Mouse (Mus musculus) ovary, postnatal 10 days (tissue): ENCODE results near the gene Tdgf1.

Source experiments
- DNase-seq: peaks from one replicate; pipeline ENCODE4 v3.0.0; 2022; ENCODE audit warnings: low spot score

Gene Tdgf1

GRCm38 (mm10) chr9:110914631-110915236 is 31.2 kb downstream of the Tdgf1 start:
- DNase-seq = no peak

GRCm38 (mm10) chr9:110909371-110909967 is 36.5 kb downstream of the Tdgf1 start:
- DNase-seq = no peak

GRCm38 (mm10) chr9:110908631-110909016 is 37.3 kb downstream of the Tdgf1 start:
- no peak for DNase-seq

DNA sequence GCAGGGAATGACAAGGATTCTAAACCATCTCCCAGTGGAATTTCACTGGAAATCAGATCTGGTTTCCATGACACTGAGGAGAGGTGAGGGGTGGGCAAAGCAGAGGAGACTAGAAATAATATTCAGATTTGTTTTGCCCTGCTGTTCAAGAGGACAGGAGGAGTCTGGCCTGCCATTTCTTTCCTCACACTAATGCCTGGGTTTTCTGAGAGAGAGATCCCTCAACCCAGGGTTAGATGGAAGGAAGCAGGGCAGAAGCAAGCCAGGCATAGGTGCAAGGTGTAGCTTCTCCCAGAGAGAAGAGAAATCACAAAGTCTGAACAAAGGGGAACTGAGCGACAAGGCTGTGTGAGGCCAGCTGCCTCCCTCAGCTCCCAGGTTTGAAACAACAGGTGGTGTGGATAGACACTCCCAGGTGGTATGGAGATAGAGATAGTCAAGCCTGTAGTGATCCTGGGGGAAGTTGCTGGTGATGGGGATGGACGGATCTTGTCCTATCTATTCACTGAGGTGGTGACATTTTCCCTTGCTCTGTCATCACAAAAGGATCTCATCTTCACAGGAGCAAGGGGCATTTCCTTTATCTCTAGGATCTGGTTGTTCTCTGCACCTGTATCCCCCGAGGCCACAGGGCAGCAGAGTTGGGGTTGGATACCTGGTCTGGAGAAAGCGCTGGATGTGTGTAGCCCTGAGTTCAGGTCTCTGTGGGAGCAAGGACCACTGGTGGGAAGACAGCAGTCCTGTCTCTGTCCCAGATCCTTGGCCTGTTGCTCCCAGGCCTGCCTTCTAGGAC is 37.9 kb downstream of the Tdgf1 start:
- no peak for DNase-seq

DNA sequence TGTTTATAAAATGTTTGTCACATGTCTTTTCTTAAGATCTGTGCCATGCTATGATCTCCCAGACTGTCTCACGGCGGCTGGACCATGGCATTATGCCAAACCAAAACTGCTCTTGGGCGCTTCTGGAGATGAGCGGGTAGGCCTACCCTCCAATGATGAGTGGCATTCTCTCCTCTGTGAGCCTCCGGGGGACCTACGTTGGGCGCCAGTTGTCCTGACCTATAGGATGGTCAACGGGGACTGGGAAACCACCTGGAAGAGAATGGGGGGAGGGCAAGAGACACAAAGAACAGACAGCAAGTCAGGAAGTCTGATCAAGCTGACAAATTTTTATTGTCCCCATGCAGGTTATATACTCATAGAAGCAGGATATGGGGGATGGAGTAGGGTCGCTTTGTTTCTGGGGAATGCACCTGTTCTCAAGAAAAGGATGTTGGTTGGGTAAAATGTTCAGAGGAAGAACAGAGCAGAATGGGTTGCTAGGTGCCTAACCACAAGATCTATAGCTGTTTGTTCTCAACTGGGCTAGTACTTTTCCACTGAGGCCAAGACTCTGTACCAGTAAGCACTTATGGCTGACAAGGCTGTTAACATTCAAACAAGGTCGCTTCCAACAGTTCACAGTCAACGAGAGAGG is 38.6 kb downstream of the Tdgf1 start:
- no peak for DNase-seq

- DNase-seq = no peak
Measured at GRCm38 (mm10) chr9:110902271-110902670, 43.7 kb downstream of the Tdgf1 start.

- DNase-seq = no peak
Measured at GRCm38 (mm10) chr9:110901204-110901603, 44.8 kb downstream of the Tdgf1 start.

- DNase-seq = no peak
Measured at GRCm38 (mm10) chr9:110899451-110900008, 46.4 kb downstream of the Tdgf1 start.

- no peak for DNase-seq
Measured at GRCm38 (mm10) chr9:110896595-110896994, 49.4 kb downstream of the Tdgf1 start.

- DNase-seq = no peak
Measured at GRCm38 (mm10) chr9:110895994-110896393, 50.0 kb downstream of the Tdgf1 start.

GRCm38 (mm10) chr9:110895507-110895906 is 50.5 kb downstream of the Tdgf1 start:
- no peak for DNase-seq

DNA sequence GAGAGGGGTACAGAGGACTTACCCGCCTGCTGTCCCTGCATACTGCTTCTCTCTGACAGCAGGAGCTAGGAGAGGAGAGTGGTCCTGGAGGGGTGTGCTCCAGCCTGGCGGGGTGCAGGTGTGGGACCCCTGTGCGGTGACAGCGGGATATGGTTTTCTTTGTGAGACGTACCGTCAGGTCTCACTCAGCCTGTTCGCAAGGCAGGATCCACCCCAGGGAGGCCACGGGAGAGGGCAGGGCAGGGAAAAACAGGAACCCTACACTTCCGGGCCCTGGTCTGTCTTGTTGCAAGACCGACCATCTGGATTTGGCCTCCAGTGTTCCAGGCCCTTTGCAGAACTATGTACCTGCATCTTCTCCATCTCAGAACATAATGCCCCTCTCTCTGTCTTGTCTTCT is 52.5 kb downstream of the Tdgf1 start:
- no peak for DNase-seq

GRCm38 (mm10) chr9:110892552-110892951 is 53.4 kb downstream of the Tdgf1 start:
- DNase-seq = no peak

DNA sequence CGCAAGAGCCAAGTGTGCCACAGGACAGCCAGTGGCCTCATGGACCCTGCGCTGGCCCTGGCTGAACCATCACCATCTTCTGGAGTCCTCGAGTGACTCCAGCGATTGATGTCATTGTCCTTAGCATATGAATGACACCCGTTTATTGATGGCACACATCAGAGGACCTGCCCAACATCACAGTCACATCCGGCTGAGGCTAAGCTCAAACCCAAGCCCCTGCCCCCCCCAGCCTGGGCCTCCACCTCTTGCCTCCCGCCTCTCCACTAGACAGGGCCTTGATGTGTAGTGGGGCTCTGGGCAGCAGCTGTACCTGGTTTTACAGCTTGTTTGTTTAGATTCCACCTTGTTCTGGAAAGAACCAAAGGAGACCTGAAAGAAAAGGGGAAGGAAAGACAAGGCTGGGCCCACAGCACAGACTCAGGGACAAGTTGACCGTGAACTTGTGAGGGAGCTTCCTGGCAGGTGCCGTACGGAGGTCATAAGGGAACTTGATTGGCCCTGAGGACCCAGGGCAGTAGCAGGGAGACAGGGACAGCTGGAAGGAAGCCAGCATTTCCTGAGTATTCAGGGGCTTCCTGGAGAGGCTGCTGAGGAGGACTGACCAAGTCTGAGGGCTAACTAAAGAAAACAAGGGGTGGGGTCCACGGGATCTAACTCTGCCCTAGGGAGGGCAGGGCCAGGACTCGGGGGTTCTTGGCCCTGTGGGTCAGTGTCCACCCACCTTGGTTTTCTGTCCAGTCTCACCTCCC is 54.7 kb downstream of the Tdgf1 start:
- no peak for DNase-seq

DNA sequence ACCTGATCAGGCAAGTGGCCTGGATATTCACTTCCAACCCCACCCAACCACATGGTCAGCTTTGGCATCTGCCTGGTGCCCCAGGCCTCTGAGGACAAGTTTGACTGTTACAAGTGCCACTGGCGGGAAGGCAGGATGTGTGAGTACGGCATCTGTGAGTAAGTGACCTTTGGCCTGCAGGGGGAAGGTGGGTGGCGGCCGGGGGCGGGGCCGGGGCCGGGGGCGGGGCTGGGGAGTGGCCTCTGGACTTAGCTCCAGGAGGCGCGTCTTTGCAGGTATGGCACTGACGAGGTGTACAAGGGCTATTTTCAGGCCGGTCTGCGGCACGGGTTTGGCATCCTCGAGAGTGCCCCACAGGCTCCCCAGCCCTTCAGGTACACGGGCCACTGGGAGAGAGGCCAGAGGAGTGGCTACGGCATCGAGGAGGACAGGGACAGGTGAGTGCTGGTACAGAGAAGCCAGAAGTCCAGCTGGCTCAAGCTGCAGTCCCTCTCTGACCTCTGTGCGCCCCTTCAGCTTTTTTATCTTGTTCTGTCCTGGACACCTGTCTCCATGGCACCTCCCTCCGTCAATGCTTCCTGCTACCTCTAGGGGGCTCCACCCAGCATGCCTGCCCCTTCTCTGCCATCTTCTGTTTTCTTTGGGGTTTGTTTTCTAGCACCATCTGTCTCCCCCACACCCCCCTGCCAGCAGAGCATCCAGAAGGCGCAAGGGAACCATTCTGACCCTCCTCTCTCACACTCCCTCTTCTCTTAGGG is 55.8 kb downstream of the Tdgf1 start:
- no peak for DNase-seq
